Mouse (Mus musculus) liver, embryonic 11.5 days (tissue): Measurements from ENCODE around the gene Hif3a. TPM values are rescaled to one million over a fixed set of nuclear protein-coding genes. Genes with fewer than 3 reads are reported as not detected.

ENCODE experiments used
- ATAC-seq: fragments of 200-750 bp; cut with Nextera tagmentation; replicated peaks from 2 replicates; pipeline ENCODE4 v1.8.0; 2017; ENCODE audit warnings: moderate number of reproducible peaks, mild to moderate bottlenecking, moderate TSS enrichment, moderate library complexity; ENCODE audit not compliant: low FRiP score
- DNase-seq: peaks from one replicate; pipeline ENCODE4 v3.0.0-alpha.2; 2017; ENCODE audit warnings: low spot score
- H3K27ac ChIP-seq: fragments of 300-500 bp; sonication (generic); 2 replicates; pipeline ENCODE4 v1.5.1; 2014; ENCODE audit warnings: mild to moderate bottlenecking, low read depth, low read length, control low read depth
- H3K27me3 ChIP-seq: fragments of 300-500 bp; sonication (generic); replicated peaks from 2 replicates; pipeline ENCODE4 v1.6.1; 2014; ENCODE audit warnings: low read length, mixed read lengths; ENCODE audit not compliant: control insufficient read depth, insufficient read depth
- H3K36me3 ChIP-seq: fragments of 300-500 bp; sonication (generic); 2 replicates; pipeline ENCODE4 v1.6.1; 2014; ENCODE audit warnings: mild to moderate bottlenecking, low read length, moderate library complexity, mixed read lengths; ENCODE audit not compliant: control insufficient read depth, insufficient read depth
- H3K4me1 ChIP-seq: fragments of 300-500 bp; sonication (generic); replicated peaks from 2 replicates; pipeline ENCODE4 v1.6.1; 2014; ENCODE audit warnings: low read length, mixed read lengths; ENCODE audit not compliant: control insufficient read depth, insufficient read depth
- H3K4me2 ChIP-seq: fragments of 300-500 bp; sonication (generic); 2 replicates; pipeline ENCODE4 v1.6.1; 2014; ENCODE audit warnings: mild to moderate bottlenecking, control low read depth, moderate library complexity
- H3K4me3 ChIP-seq: fragments of 300-500 bp; sonication (generic); 2 replicates; pipeline ENCODE4 v1.5.1; 2014; ENCODE audit warnings: low read depth, low read length, control low read depth
- H3K9ac ChIP-seq: fragments of 300-500 bp; sonication (generic); 2 replicates; pipeline ENCODE4 v1.6.1; 2014; ENCODE audit warnings: low read depth, low read length, control low read depth
- H3K9me3 ChIP-seq: fragments of 300-500 bp; sonication (generic); 2 replicates; pipeline ENCODE4 v1.6.1; 2016; ENCODE audit warnings: low read length, inconsistent platforms, mixed read lengths; ENCODE audit not compliant: control insufficient read depth
- WGBS: fragments of 180-500 bp; shearing (Covaris S2); extraction: QIAGEN DNeasy Blood & Tissue Kit; methylation state at CpG from one replicate; pipeline ENCODE4 v1.1.7; 2014; 5-methylcytosine and 5-hydroxymethylcytosine counted together
- polyA plus RNA-seq: library from polyadenylated mRNA; unstranded; fragments of >200 nt; fragmentation: Nextera tagmentation; extraction: Ambion mirVana; gene quantifications from 2 replicates; pipeline ENCODE4 v1.2.1, GENCODE M21; 2014

Hif3a gene
- polyA plus RNA-seq, 1 experiment from 2014 or later = 28.3 TPM

DNA sequence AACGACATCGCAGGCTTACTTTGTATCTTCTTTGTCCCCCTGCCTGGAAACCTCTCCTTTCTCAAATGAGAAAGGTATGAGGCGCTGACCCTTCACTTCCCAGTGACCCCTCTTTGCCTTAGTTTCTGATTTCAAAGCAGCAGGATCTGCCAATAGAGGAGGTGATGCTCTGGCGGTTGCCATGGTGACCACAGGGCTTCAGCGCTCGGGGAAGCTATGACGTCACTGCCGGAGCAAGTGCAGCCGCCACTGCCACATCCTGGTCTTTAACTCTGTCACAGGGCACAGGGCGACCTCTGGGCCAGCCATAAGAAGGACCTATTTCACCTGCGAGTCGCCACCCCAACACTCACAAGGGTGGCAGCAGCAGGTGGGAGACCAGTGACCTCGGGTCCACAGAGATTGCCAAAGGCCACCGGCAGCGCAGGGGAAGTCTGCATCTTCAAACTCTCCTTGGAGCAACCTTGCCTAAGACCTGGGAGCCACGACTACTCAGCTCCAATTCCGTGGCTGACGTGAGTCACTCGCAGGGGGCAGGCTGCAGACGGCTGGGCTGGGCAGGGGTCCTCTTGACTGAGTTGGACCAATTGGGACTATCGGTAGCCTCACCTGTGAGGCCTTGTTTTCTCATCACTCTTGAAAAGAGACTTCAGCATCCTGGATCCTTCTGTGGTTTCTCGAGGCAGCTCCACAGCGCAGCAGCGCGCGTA is 79.2 kb downstream of the Hif3a start, which contains the start of gene Gm42372:
Gene Gm42372 (plus strand): TSS at position 228 of the 710 bp plus-strand sequence.
- no peak within 1 kb of the TSS for H3K9ac ChIP-seq
- no peak for DNase-seq
- 36% methylated on average over 26 of the region's 26 CpGs for WGBS
- H3K4me2 ChIP-seq = peak within 1 kb of the TSS; percentile 26; the same call in 1 of the 2 replicates
- H3K4me1 ChIP-seq = peaks cover 5% of the 10 kb centered on the region
- H3K36me3 ChIP-seq = no peaks in the 10 kb centered on the region
- no peaks in the 10 kb centered on the region for H3K9me3 ChIP-seq
- no peak within 1 kb of the TSS for H3K4me3 ChIP-seq
- no peaks in the 10 kb centered on the region for H3K27me3 ChIP-seq
- ATAC-seq = no peak
- no peak within 1 kb of the TSS for H3K27ac ChIP-seq

Other genes starting within 250 kb of the Hif3a start
- 74.8 and 80.9 TPM in 2 replicates for gene Strn4, start 246.5 kb downstream of the Hif3a start, polyA plus RNA-seq
- 20.3 and 22.9 TPM in 2 replicates for gene Fkrp, start 245.7 kb downstream of the Hif3a start, polyA plus RNA-seq
- 7.6 and 8.4 TPM in 2 replicates for gene Prkd2, start 219.5 kb downstream of the Hif3a start, polyA plus RNA-seq
- gene Dact3, start 187.1 kb downstream of the Hif3a start, polyA plus RNA-seq = 2.5 and 2.6 TPM in 2 replicates
- gene Gng8, start 170.6 kb downstream of the Hif3a start, polyA plus RNA-seq = 1.8 and 3.3 TPM in 2 replicates
- 1.2 and 1.3 TPM in 2 replicates for gene Ptgir, start 155.9 kb downstream of the Hif3a start, polyA plus RNA-seq
- gene Calm3, start 138.3 kb downstream of the Hif3a start, polyA plus RNA-seq = 147 and 169 TPM in 2 replicates
- 0.58 and 0.80 TPM in 2 replicates for gene Pnmal2, start 117.7 kb downstream of the Hif3a start, polyA plus RNA-seq
- gene Pnmal1, start 102.7 kb downstream of the Hif3a start, polyA plus RNA-seq = 0.18 and 0.52 TPM in 2 replicates
- gene Gm42372, start 79.3 kb downstream of the Hif3a start, polyA plus RNA-seq = 0.15 and 0.16 TPM in 2 replicates
- gene Ccdc8, start 69.7 kb downstream of the Hif3a start, polyA plus RNA-seq = 13.2 and 13.5 TPM in 2 replicates
- gene Ppp5c, start 34.5 kb downstream of the Hif3a start, polyA plus RNA-seq = 124 and 128 TPM in 2 replicates
- 0.12 TPM in 2 replicates for gene Psg16, start 11.6 kb upstream of the Hif3a start, polyA plus RNA-seq
- gene Ceacam3, start 87.9 kb upstream of the Hif3a start, polyA plus RNA-seq = not detected in 2 replicates
- gene Psg29, start 141.1 kb upstream of the Hif3a start, polyA plus RNA-seq = not detected in 2 replicates